In the genomic region with DNA sequence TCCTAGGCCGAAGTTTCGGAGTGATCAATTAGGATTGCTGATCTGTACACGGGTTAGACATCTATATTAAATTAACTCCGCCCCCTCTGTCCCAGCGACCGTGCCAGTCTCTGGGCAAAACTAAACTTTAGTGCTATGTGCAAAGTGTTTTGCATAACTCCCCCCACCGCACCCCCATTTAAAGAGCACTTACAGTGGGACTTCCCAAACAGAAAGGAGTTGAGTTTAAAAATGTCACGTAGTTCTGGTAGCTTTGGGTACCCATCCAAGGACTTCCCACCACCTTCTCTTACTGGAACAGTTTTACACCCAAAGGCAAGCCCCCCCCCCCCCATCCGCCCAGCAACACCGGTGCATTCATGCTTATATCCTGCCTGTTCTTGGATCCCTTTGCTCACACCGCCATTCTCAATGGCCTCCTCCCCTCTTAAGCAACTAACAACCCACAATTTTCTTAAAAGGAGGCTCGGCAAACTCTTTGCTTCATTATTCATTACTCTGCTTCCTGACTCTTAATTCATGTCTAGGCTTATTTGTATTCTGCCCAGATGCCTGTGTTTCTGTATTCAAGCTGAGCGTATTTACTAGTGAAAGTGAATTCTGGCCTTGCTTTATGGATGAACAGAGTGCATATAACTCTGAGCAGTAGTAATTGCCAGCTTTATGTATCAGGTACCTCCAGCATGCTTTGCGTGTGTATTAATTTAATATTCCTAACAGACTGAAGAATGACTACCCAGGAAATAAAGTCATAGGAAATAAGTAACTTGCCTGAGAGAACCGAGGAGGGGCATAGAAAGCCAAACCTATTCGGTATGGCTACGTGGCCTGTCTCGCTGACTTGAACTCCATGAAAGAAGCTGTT, we compare ENCODE assay signal across 8 mouse cellular contexts. TPM values are rescaled to one million over a fixed set of nuclear protein-coding genes. Genes with fewer than 3 reads are reported as not detected.
A peak's percentile ranks its signal among the peaks of the same experiment; 100 is the strongest.
DNase-seq lines count a peak whose midpoint lies in the region; ATAC-seq and TF ChIP-seq lines count a peak whose summit lies in the region.

No protein-coding gene starts in this region.

- no peaks in the 10 kb centered on the region for H3K9me3 ChIP-seq in embryonic facial prominence, embryonic 12.5 days
- no peaks in the 10 kb centered on the region for H3K9me3 ChIP-seq in hindbrain, postnatal 0 days (ENCODE audit: low read length)
- no peaks in the 10 kb centered on the region for H3K9me3 ChIP-seq in lung, embryonic 16.5 days (ENCODE audit: control insufficient read depth, low read length)
- no peaks in the 10 kb centered on the region for H3K9me3 ChIP-seq in stomach, embryonic 16.5 days (replicated peaks; ENCODE audit: control insufficient read depth, low read length)

- peak overlapping the region; percentile 61 for H3K4me2 ChIP-seq in embryonic facial prominence, embryonic 12.5 days (replicated peaks)
- peak overlapping the region; percentile 74 for H3K4me2 ChIP-seq in hindbrain, postnatal 0 days (ENCODE audit: low read depth, low read length)
- peak overlapping the region; percentile 79 for H3K4me2 ChIP-seq in lung, embryonic 16.5 days (ENCODE audit: low read depth, low read length)
- H3K4me2 ChIP-seq in stomach, embryonic 16.5 days (ENCODE audit: low read depth, low read length): peak overlapping the region; percentile 56

- no peaks in the 10 kb centered on the region for H3K27me3 ChIP-seq in embryonic facial prominence, embryonic 12.5 days
- no peaks in the 10 kb centered on the region for H3K27me3 ChIP-seq in hindbrain, postnatal 0 days (ENCODE audit: insufficient read depth, low read length)
- H3K27me3 ChIP-seq in lung, embryonic 16.5 days (ENCODE audit: control insufficient read depth, insufficient read depth, low read depth, low read length): no peaks in the 10 kb centered on the region
- no peaks in the 10 kb centered on the region for H3K27me3 ChIP-seq in stomach, embryonic 16.5 days (ENCODE audit: control insufficient read depth, insufficient read depth, low read length)

- no peak for TF ChIP-seq CTCF in hindbrain, postnatal 0 days (IDR thresholded peaks at IDR 0.05; ENCODE audit: low read depth)

- no peaks in the 10 kb centered on the region for H3K36me3 ChIP-seq in embryonic facial prominence, embryonic 12.5 days
- no peaks in the 10 kb centered on the region for H3K36me3 ChIP-seq in hindbrain, postnatal 0 days (ENCODE audit: insufficient read depth, low read length)
- no peaks in the 10 kb centered on the region for H3K36me3 ChIP-seq in lung, embryonic 16.5 days (ENCODE audit: control insufficient read depth, insufficient read depth, low read length)
- H3K36me3 ChIP-seq in stomach, embryonic 16.5 days (ENCODE audit: control insufficient read depth, insufficient read depth, low read length): no peaks in the 10 kb centered on the region

- peak; percentile 84 to 92 for DNase-seq in spleen, postnatal 36 days (ENCODE audit: low spot score in 2 of 2)
- DNase-seq in spleen, adult 18-20 months: no peak
- DNase-seq in hindbrain, postnatal 0 days (ENCODE audit: low spot score): peak; percentile 54
- no peak for DNase-seq in left cerebral cortex, adult 18-20 months (ENCODE audit: low spot score in 2 of 2)
- no peak for DNase-seq in spleen, adult 12 weeks (ENCODE audit: low spot score)

- 28% methylated on average over 18 of the region's 18 CpGs for WGBS in embryonic facial prominence, embryonic 12.5 days
- WGBS in hindbrain, postnatal 0 days: 23% methylated on average over 18 of the region's 18 CpGs
- WGBS in lung, embryonic 16.5 days: 26% methylated on average over 18 of the region's 18 CpGs
- WGBS in stomach, embryonic 16.5 days: 23% methylated on average over 18 of the region's 18 CpGs

- peaks cover 25% of the 10 kb centered on the region for H3K4me1 ChIP-seq in embryonic facial prominence, embryonic 12.5 days
- H3K4me1 ChIP-seq in hindbrain, postnatal 0 days (ENCODE audit: insufficient read depth, low read length): no peaks in the 10 kb centered on the region
- H3K4me1 ChIP-seq in lung, embryonic 16.5 days (replicated peaks; ENCODE audit: control insufficient read depth, insufficient read depth, low read length): peaks cover 12% of the 10 kb centered on the region
- peaks cover 19% of the 10 kb centered on the region for H3K4me1 ChIP-seq in stomach, embryonic 16.5 days (ENCODE audit: control insufficient read depth, insufficient read depth, low read length)

- H3K9ac ChIP-seq in embryonic facial prominence, embryonic 12.5 days: peak overlapping the region; percentile 99; the same call in 1 of the 2 replicates
- H3K9ac ChIP-seq in hindbrain, postnatal 0 days (replicated peaks; ENCODE audit: low read length): peak overlapping the region; percentile 96
- H3K9ac ChIP-seq in lung, embryonic 16.5 days (ENCODE audit: low read length): peak overlapping the region; percentile 99
- H3K9ac ChIP-seq in stomach, embryonic 16.5 days (ENCODE audit: low read length): peak overlapping the region; percentile 100

- H3K4me3 ChIP-seq in embryonic facial prominence, embryonic 12.5 days: peak overlapping the region; percentile 90
- H3K4me3 ChIP-seq in hindbrain, postnatal 0 days (ENCODE audit: low read length): peak overlapping the region; percentile 94
- peak overlapping the region; percentile 93 for H3K4me3 ChIP-seq in lung, embryonic 16.5 days (ENCODE audit: low read length)
- H3K4me3 ChIP-seq in stomach, embryonic 16.5 days (replicated peaks; ENCODE audit: low read length): peak overlapping the region; percentile 91

- peak overlapping the region; percentile 100 for H3K27ac ChIP-seq in embryonic facial prominence, embryonic 12.5 days
- H3K27ac ChIP-seq in hindbrain, postnatal 0 days: peak overlapping the region; percentile 100
- peak overlapping the region; percentile 100 for H3K27ac ChIP-seq in lung, embryonic 16.5 days (ENCODE audit: low read length)
- peak overlapping the region; percentile 100 for H3K27ac ChIP-seq in stomach, embryonic 16.5 days (ENCODE audit: low read length)

- no peak; the same call in 1 of the 2 replicates for ATAC-seq in embryonic facial prominence, embryonic 12.5 days (ENCODE audit: insufficient number of reproducible peaks, insufficient read depth, low FRiP score, low TSS enrichment)
- no peak for ATAC-seq in hindbrain, postnatal 0 days
- peak; percentile 66; the same call in 1 of the 2 replicates for ATAC-seq in lung, embryonic 16.5 days (ENCODE audit: low read depth)
- no peak; the same call in 1 of the 2 replicates for ATAC-seq in stomach, embryonic 16.5 days (ENCODE audit: insufficient read depth, low FRiP score)

RNA-seq across cellular contexts. Expression of gene Slc39a10, which starts 38.4 kb away (rescaled TPM):
- polyA plus RNA-seq in embryonic facial prominence, embryonic 12.5 days (2016; fragmentation: Nextera tagmentation; extraction: Ambion mirVana): 61.0 and 71.2 TPM in 2 replicates
- 60.3 and 67.7 TPM in 2 replicates for total RNA-seq in hindbrain, postnatal 0 days (2014; rRNA removed)
- 43.8 and 47.0 TPM in 2 replicates for polyA plus RNA-seq in hindbrain, postnatal 0 days (2015; fragmentation: Nextera tagmentation; extraction: Ambion mirVana)
- 37.8 and 39.7 TPM in 2 replicates for polyA plus RNA-seq in lung, embryonic 16.5 days (2015; fragmentation: Nextera tagmentation; extraction: Ambion mirVana)
- 46.9 and 47.2 TPM in 2 replicates for polyA plus RNA-seq in stomach, embryonic 16.5 days (2015; fragmentation: Nextera tagmentation; extraction: Ambion mirVana)
- 100 to 1,000 TPM; 219 to 233 TPM for total RNA-seq in left cerebral cortex, adult 18-20 months (2021)

Comparison
In these comparisons a context has a peak if more than half of its experiments do, and no peak if none do; other contexts are left out.
1. DNase-seq: peak in spleen, postnatal 36 days (2 of 2) and hindbrain, postnatal 0 days (single experiment); none in spleen, adult 18-20 months (0 of 2), left cerebral cortex, adult 18-20 months (0 of 2) and spleen, adult 12 weeks (single experiment).
2. Peak in every context shown above with its lines, with median percentiles within 50 percentile points of each other: H3K27ac ChIP-seq, H3K4me2 ChIP-seq, H3K4me3 ChIP-seq and H3K9ac ChIP-seq.